Mouse (Mus musculus) forebrain, postnatal 0 days (tissue): ENCODE measurements at regions not wholly inside any gene's neighbourhood (a gene's known extent, or its start where the extent isn't known, plus 50 kb on each side); places are given as distances from the start of the nearest gene placed in this dataset.

Experiments used
- ATAC-seq: fragments of 200-750 bp; cut with Nextera tagmentation; 2 replicates; pipeline ENCODE4 v1.8.0; 2017; ENCODE audit warnings: mild to moderate bottlenecking, moderate library complexity
- DNase-seq: peaks from one replicate; pipeline ENCODE4 v3.0.0-alpha.2; 2015
- H3K27ac ChIP-seq: fragments of 300-500 bp; sonication (generic); 2 replicates; pipeline ENCODE4 v1.5.1; 2014; ENCODE audit warnings: low read depth, mild to moderate bottlenecking, antibody characterized with exemption, low read length, moderate library complexity, mixed read lengths
- H3K27me3 ChIP-seq: fragments of 300-500 bp; sonication (generic); 2 replicates; pipeline ENCODE4 v1.6.1; 2014; ENCODE audit warnings: mild to moderate bottlenecking, low read length, mixed read lengths; ENCODE audit not compliant: insufficient read depth
- H3K36me3 ChIP-seq: fragments of 300-500 bp; sonication (generic); 2 replicates; pipeline ENCODE4 v1.6.1; 2014; ENCODE audit warnings: mild to moderate bottlenecking, moderate library complexity; ENCODE audit not compliant: insufficient read depth
- H3K4me1 ChIP-seq: fragments of 300-500 bp; sonication (generic); 2 replicates; pipeline ENCODE4 v1.6.1; 2014; ENCODE audit warnings: antibody characterized with exemption; ENCODE audit not compliant: insufficient read depth
- H3K4me2 ChIP-seq: fragments of 300-500 bp; sonication (generic); 2 replicates; pipeline ENCODE4 v1.6.1; 2014; ENCODE audit warnings: low read depth, mild to moderate bottlenecking, moderate library complexity
- H3K4me3 ChIP-seq: fragments of 300-500 bp; sonication (generic); 2 replicates; pipeline ENCODE4 v1.5.1; 2014; ENCODE audit warnings: low read depth, low read length, mixed read lengths
- H3K9ac ChIP-seq: fragments of 300-500 bp; sonication (generic); 2 replicates; pipeline ENCODE4 v1.6.1; 2014; ENCODE audit warnings: mild to moderate bottlenecking
- H3K9me3 ChIP-seq: fragments of 300-500 bp; sonication (generic); 2 replicates; pipeline ENCODE4 v1.6.1; 2016; ENCODE audit warnings: low read length
- CTCF ChIP-seq: sonication (generic); IDR thresholded peaks from 2 replicates; pipeline ENCODE4 v1.5.1; 2016; ENCODE audit warnings: antibody characterized with exemption, control low read depth, low read depth
- WGBS: fragments of 180-500 bp; shearing (Covaris S2); extraction: QIAGEN DNeasy Blood & Tissue Kit; methylation state at CpG from one replicate; pipeline ENCODE4 v1.1.7; 2014; 5-methylcytosine and 5-hydroxymethylcytosine counted together

DNA sequence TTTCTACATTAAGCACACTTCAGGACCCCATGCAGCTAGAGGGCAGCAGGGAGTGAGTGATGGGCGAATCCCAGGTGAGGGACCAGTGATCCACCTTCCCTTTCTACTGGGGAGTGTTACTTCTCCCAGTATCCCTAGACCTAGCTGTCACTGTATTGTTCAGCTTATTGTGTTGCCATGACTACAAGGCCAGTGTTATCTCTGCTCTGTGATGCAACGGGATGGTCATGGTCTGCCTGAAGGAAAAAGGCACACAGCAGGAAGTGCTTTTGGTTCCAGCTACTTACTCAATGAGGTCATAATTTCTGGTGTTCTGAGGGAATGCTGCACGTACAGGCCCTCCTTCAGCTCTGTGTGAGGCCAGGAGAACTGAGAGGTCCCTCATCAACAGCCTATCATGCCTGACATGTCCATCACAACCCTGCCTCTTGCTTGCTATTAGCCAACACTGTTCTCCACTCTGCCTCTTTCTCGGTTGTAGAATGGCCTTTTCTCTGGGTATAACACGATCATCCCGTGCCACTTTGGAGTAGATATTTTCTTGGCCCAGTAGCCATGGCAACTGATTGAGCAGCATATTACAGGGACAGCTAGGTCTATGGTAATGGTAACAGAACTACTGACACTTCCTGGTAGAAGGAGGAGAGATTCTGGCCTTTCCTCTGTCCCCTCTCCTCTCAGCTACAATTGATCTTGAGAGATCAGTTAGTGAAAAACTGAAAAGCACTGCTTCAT lies 178.5 kb upstream of the Jade1 start:
- TF ChIP-seq CTCF, result no peak
- H3K9ac ChIP-seq, result no peak overlapping the region
- ATAC-seq, result peak; percentile 78
- H3K4me2 ChIP-seq, result no peak overlapping the region
- no peak overlapping the region; the same call in 1 of the 2 replicates for H3K27ac ChIP-seq
- WGBS, result 41% methylated on average over 6 of the region's 6 CpGs
- peaks cover 13% of the 10 kb centered on the region; the same call in 1 of the 2 replicates for H3K4me1 ChIP-seq
- H3K4me3 ChIP-seq, result no peak overlapping the region
- no peaks in the 10 kb centered on the region for H3K36me3 ChIP-seq
- no peaks in the 10 kb centered on the region for H3K9me3 ChIP-seq
- peak; percentile 41 for DNase-seq
- no peaks in the 10 kb centered on the region for H3K27me3 ChIP-seq

DNA sequence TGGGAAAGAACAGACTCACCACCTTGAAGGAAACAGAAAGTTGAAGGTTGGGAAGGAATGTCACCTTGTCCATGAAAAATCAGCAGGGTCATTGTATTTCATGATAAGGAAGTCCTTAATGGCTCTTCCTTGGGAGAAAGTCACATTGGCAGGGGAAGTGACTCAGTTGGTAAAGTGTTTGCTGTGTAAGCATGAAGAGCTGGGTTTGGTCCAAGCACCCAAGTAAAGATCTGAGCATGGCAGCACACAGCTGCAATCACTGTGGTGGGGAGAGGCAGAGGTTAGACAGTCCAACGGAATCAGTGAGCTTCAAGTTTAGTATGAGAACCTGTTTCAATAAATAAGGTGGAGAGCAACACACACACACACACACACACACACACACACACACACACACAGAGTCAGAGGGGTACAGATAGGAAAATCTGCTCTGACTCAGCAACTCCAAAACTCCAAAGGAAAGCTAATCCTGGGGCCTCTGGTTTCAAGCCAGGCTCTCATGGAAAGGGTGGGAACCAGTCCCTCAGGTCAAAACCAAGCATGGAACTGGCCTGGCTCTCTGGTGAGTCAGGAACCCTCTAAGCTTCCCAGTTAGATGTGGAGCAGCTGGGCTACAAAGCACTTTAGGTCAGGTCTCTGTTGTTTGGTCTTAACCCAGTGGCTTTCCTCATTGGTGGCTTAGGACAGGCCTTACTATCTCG lies 180.2 kb upstream of the Jade1 start:
- no peak for TF ChIP-seq CTCF
- Histone ChIP-seq H3K9ac (no peak overlapping the region), H3K27me3 (no peaks in the 10 kb centered on the region), H3K4me1 (peaks cover 13% of the 10 kb centered on the region; the same call in 1 of the 2 replicates), H3K36me3 (no peaks in the 10 kb centered on the region), H3K4me2 (no peak overlapping the region), H3K4me3 (no peak overlapping the region), H3K9me3 (no peaks in the 10 kb centered on the region), H3K27ac (no peak overlapping the region)
- 86% methylated on average over 2 of the region's 2 CpGs for WGBS
- ATAC-seq (no peak), DNase-seq (no peak)

DNA sequence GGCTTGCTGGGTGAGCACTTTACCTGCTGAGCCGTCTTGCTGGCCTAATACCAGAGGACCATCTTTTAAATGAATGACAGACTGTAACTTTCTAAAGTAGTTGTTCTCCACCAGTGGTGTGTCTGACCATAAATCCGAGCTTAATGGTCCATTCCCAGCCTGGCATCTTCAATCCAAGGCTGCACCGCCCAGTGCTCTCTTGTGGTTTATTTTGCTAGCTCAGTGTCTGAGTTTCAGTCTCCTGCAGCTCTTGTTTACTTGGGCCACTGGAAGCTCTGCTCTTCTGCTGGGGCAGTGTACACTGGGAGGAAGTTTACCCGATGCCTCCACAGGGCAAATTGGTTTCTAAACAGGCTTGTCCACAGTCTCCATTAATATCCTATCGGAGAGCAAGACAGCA lies 182.3 kb upstream of the Jade1 start:
- Histone ChIP-seq H3K27ac (no peak overlapping the region), H3K4me2 (no peak overlapping the region), H3K9me3 (no peaks in the 10 kb centered on the region), H3K27me3 (no peaks in the 10 kb centered on the region), H3K4me3 (no peak overlapping the region), H3K4me1 (peaks cover 13% of the 10 kb centered on the region; the same call in 1 of the 2 replicates), H3K36me3 (no peaks in the 10 kb centered on the region), H3K9ac (no peak overlapping the region)
- no peak for TF ChIP-seq CTCF
- ATAC-seq (no peak), DNase-seq (no peak)
- 63% methylated on average over 5 of the region's 5 CpGs for WGBS

DNA sequence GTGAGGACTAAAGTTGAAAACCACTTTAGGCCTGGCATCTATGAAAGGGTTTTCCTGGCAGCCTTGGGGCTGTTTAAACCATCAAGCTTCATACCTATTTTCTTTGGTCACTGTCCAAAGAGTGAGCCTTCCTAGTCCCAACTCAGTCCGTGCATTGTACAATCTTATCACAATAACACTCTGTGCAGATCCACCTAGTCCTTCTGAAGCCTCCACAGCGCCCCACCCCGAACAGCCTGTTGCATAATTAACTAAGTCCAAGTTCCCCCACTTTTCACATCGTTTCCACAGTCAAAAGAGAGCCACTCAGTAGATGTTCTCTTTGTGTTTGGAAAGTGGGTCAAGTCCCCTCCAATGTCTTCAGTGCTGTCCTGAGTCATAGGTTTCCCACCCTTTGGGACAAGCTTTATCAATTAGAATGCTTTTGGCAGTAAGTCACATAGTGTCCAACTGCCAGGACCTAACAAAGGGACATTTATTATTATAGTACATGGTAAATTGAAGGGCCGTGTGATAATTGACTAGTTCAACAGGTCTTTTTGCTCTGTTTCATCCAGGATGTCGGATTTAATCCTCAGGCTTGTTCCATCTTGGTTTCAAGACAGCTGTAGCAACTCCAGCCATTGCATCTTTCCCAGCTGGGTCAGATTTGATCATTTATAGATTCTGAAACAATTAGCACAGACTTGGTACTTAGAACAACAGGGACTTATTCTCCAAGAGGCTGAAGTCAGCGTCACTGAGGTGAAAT lies 187.0 kb upstream of the Jade1 start:
- WGBS, result 63% methylated on average over 7 of the region's 7 CpGs
- H3K4me2 ChIP-seq, result no peak overlapping the region
- H3K27ac ChIP-seq, result no peak overlapping the region
- H3K27me3 ChIP-seq, result no peaks in the 10 kb centered on the region
- TF ChIP-seq CTCF, result no peak
- 0 out of 2 replicates have a peak, but pooled peaks cover 4% of the 10 kb centered on the region for H3K4me1 ChIP-seq
- H3K9ac ChIP-seq, result no peak overlapping the region
- no peaks in the 10 kb centered on the region for H3K9me3 ChIP-seq
- H3K36me3 ChIP-seq, result no peaks in the 10 kb centered on the region
- H3K4me3 ChIP-seq, result no peak overlapping the region
- ATAC-seq (no peak), DNase-seq (no peak)

DNA sequence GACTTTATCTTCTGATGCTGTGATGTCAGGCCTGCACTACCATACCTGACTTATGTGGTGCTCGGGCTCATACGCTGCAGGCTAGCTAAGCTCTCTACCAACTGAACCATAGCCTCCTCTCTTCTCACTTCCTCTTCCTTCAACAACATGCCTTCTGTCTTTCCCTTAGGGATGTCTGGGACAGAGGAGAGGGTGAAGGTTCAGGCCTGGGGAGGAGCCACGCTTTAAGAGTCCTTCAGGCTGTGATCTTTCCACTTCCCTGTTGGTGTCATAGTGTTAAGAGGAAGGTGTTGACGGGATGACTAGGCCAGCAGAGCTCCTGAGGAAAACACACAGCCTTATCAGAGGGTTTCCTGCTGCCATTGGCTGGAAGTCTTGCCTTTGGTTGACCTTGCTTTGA lies 188.8 kb upstream of the Jade1 start:
- no peaks in the 10 kb centered on the region for H3K36me3 ChIP-seq
- H3K4me2 ChIP-seq, result no peak overlapping the region
- no peaks in the 10 kb centered on the region for H3K9me3 ChIP-seq
- H3K27me3 ChIP-seq, result no peaks in the 10 kb centered on the region
- H3K27ac ChIP-seq, result no peak overlapping the region
- H3K4me3 ChIP-seq, result no peak overlapping the region
- TF ChIP-seq CTCF, result no peak
- H3K4me1 ChIP-seq, result no peaks in the 10 kb centered on the region
- 89% methylated on average over 4 of the region's 4 CpGs for WGBS
- DNase-seq (no peak), ATAC-seq (no peak)
- no peak overlapping the region for H3K9ac ChIP-seq

DNA sequence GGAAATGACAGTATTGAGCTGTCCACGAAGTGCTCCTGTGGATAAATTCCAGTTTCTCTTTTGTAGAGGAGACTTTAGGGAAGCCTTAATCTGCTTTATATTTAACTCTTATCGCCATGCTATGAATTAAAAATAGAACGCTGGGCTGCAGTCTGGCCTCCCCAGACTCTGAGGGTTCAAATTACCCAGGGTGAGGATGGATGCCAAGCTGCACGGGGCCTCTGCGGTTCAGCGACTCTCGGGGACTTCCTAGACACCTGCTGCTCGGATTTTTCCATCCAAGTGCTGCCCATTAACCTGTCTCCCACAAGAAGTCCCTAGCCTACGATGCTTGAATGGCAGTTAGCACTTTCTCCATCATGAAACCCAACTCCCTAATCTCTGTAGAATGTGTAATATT lies 189.3 kb upstream of the Jade1 start:
- no peak overlapping the region for H3K27ac ChIP-seq
- ATAC-seq, result no peak
- H3K9me3 ChIP-seq, result no peaks in the 10 kb centered on the region
- no peak for TF ChIP-seq CTCF
- H3K27me3 ChIP-seq, result no peaks in the 10 kb centered on the region
- H3K4me2 ChIP-seq, result no peak overlapping the region
- DNase-seq, result no peak
- H3K9ac ChIP-seq, result no peak overlapping the region
- WGBS, result 49% methylated on average over 9 of the region's 9 CpGs
- H3K4me3 ChIP-seq, result no peak overlapping the region
- no peaks in the 10 kb centered on the region for H3K4me1 ChIP-seq
- no peaks in the 10 kb centered on the region for H3K36me3 ChIP-seq
